Mouse (Mus musculus) bone marrow macrophage, adult 2 months (primary cell): ENCODE measurements around the gene Zfp84. TPM values are rescaled to one million over a fixed set of nuclear protein-coding genes. Genes with fewer than 3 reads are reported as not detected.
A peak's percentile ranks its signal among the peaks of the same experiment; 100 is the strongest.

Source experiments
- H3K27ac ChIP-seq: 2 replicates; pipeline ENCODE4 v1.5.1; 2012; ENCODE audit warnings: low read depth, low read length; ENCODE audit not compliant: insufficient read depth
- H3K4me1 ChIP-seq: 2 replicates; pipeline ENCODE4 v1.6.1; 2012; ENCODE audit warnings: low read length; ENCODE audit not compliant: control insufficient read depth, insufficient read depth
- H3K4me3 ChIP-seq: 2 replicates; pipeline ENCODE4 v1.5.1; 2012; ENCODE audit warnings: mild to moderate bottlenecking, low read length, moderate library complexity; ENCODE audit not compliant: insufficient read depth
- CTCF ChIP-seq: IDR thresholded peaks from 2 replicates; pipeline ENCODE4 v1.5.1; 2012; ENCODE audit warnings: low read depth, mild to moderate bottlenecking, low read length, moderate library complexity
- POLR2A ChIP-seq: IDR thresholded peaks from 2 replicates; pipeline ENCODE4 v1.6.1; 2012; ENCODE audit warnings: mild to moderate bottlenecking, low read depth, low read length, borderline replicate concordance
- polyA plus RNA-seq: library from polyadenylated mRNA; stranded (reverse); fragments of >200 nt; gene quantifications from 2 replicates; pipeline ENCODE4 v1.2.4, GENCODE M21; 2012; ENCODE audit not compliant: missing spikeins, insufficient read depth, insufficient read length

The Zfp84 gene
- polyA plus RNA-seq, 1 experiment: 12.5 TPM

GRCm38 (mm10) chr7:29774371-29774770 lies 6.0 kb downstream of the Zfp84 start:
- Histone ChIP-seq H3K4me1 (peaks cover 7% of the 10 kb centered on the region), H3K4me3 (no peak overlapping the region), H3K27ac (no peak overlapping the region)
- TF ChIP-seq CTCF (no peak), POLR2A (no peak)

GRCm38 (mm10) chr7:29776568-29776967 lies 8.2 kb downstream of the Zfp84 start:
- Histone ChIP-seq H3K4me3 (no peak overlapping the region), H3K27ac (no peak overlapping the region), H3K4me1 (no peaks in the 10 kb centered on the region)
- TF ChIP-seq CTCF: no peak

GRCm38 (mm10) chr7:29777372-29777771 lies 9.0 kb downstream of the Zfp84 start:
- H3K27ac ChIP-seq: no peak overlapping the region
- TF ChIP-seq CTCF (no peak), POLR2A (no peak)
- H3K4me3 ChIP-seq: no peak overlapping the region
- H3K4me1 ChIP-seq: no peaks in the 10 kb centered on the region

- Histone ChIP-seq H3K4me3 (peak within 1 kb of the TSS; percentile 71), H3K27ac (no peak within 1 kb of the TSS), H3K4me1 (no peaks in the 10 kb centered on the region)
- TF ChIP-seq CTCF: no peak
- TF ChIP-seq POLR2A: no peak
Observed at GRCm38 (mm10) chr7:29783871-29784551, 15.7 kb downstream of the Zfp84 start, which contains the start of gene Zfp30. Gene Zfp30, plus strand, starts transcription at chr7:29783998.

GRCm38 (mm10) chr7:29785023-29785422 lies 16.7 kb downstream of the Zfp84 start:
- Histone ChIP-seq H3K4me1 (no peaks in the 10 kb centered on the region), H3K27ac (no peak overlapping the region), H3K4me3 (no peak overlapping the region)
- TF ChIP-seq POLR2A: no peak
- TF ChIP-seq CTCF: no peak

- H3K4me1 ChIP-seq: no peaks in the 10 kb centered on the region
- TF ChIP-seq POLR2A: no peak
- TF ChIP-seq CTCF: no peak
- no peak overlapping the region for H3K4me3 ChIP-seq
- H3K27ac ChIP-seq: no peak overlapping the region
Observed at GRCm38 (mm10) chr7:29785888-29786287, 17.5 kb downstream of the Zfp84 start.

GRCm38 (mm10) chr7:29792906-29793305 lies 24.6 kb downstream of the Zfp84 start:
- Histone ChIP-seq H3K4me1 (no peaks in the 10 kb centered on the region), H3K4me3 (no peak overlapping the region), H3K27ac (no peak overlapping the region)
- no peak for TF ChIP-seq CTCF
- no peak for TF ChIP-seq POLR2A

- TF ChIP-seq POLR2A (no peak), CTCF (no peak)
- Histone ChIP-seq H3K27ac (no peak overlapping the region), H3K4me3 (no peak overlapping the region), H3K4me1 (0 out of 2 replicates have a peak, but pooled peaks cover under 1% of the 10 kb centered on the region)
Observed at GRCm38 (mm10) chr7:29807046-29807445, 38.7 kb downstream of the Zfp84 start.

- H3K27ac ChIP-seq: no peak overlapping the region
- H3K4me3 ChIP-seq: no peak overlapping the region
- no peak for TF ChIP-seq POLR2A
- TF ChIP-seq CTCF: no peak
- peaks cover 15% of the 10 kb centered on the region for H3K4me1 ChIP-seq
Observed at GRCm38 (mm10) chr7:29812244-29812643, 43.9 kb downstream of the Zfp84 start.

- TF ChIP-seq POLR2A (no peak), CTCF (no peak)
- Histone ChIP-seq H3K4me1 (peaks cover 20% of the 10 kb centered on the region), H3K27ac (no peak overlapping the region), H3K4me3 (peak overlapping the region; percentile 95; the same call in 1 of the 2 replicates)
Observed at GRCm38 (mm10) chr7:29814381-29814780, 46.0 kb downstream of the Zfp84 start.
